Mouse (Mus musculus) gastrocnemius, postnatal 10 days (tissue): ENCODE data around the gene Cand2. TPM values are rescaled to one million over a fixed set of nuclear protein-coding genes. Genes with fewer than 3 reads are reported as not detected.

ENCODE experiments used
- DNase-seq: peaks from one replicate; pipeline ENCODE4 v3.0.0; 2021; ENCODE audit warnings: mixed read lengths
- long read RNA-seq, 2 experiments: library from polyadenylated mRNA; stranded (forward); transcript quantifications; one replicate each; pipeline ENCODE4 v2.0.0; 2021
- total RNA-seq, 2 experiments: library from RNA; stranded (reverse); gene quantifications; 2 replicates each; pipeline ENCODE4 v1.2.3; 2021

The Cand2 gene
- total RNA-seq, result 10 to 100 TPM; 89.1 to 96.7 TPM
- long read RNA-seq, experiment 1, full-length matches to known transcripts, result 157 of 255 reads
- long read RNA-seq, experiment 1, partial matches to known transcripts, result 81 of 255 reads
- long read RNA-seq, experiment 1, other reads (novel, unspliced or antisense), result 17 of 255 reads
- long read RNA-seq, experiment 2, full-length matches to known transcripts, result 128 of 223 reads
- long read RNA-seq, experiment 2, partial matches to known transcripts, result 87 of 223 reads
- long read RNA-seq, experiment 2, other reads (novel, unspliced or antisense), result 8 of 223 reads

GRCm38 (mm10) chr6:115774501-115774921, at the start of gene Cand2:
Gene Cand2, plus strand, starts transcription at chr6:115774538.
- DNase-seq, result peak; percentile 77

- peak; percentile 54 for DNase-seq
These were observed 47.2 kb upstream of the Cand2 start for GRCm38 (mm10) chr6:115727108-115727507.

- no peak for DNase-seq
These were observed 46.8 kb upstream of the Cand2 start for GRCm38 (mm10) chr6:115727570-115727969.

- no peak for DNase-seq
These were observed 43.6 kb upstream of the Cand2 start for GRCm38 (mm10) chr6:115730560-115731342.

GRCm38 (mm10) chr6:115732341-115732928, 41.9 kb upstream of the Cand2 start:
- DNase-seq, result no peak

GRCm38 (mm10) chr6:115734909-115735308, 39.4 kb upstream of the Cand2 start:
- no peak for DNase-seq

- DNase-seq, result no peak
These were observed 35.3 kb upstream of the Cand2 start for GRCm38 (mm10) chr6:115739056-115739455.

GRCm38 (mm10) chr6:115743569-115743968, 30.8 kb upstream of the Cand2 start:
- no peak for DNase-seq

GRCm38 (mm10) chr6:115746326-115746725, 28.0 kb upstream of the Cand2 start:
- DNase-seq, result no peak

GRCm38 (mm10) chr6:115755536-115755935, 18.8 kb upstream of the Cand2 start:
- no peak for DNase-seq

- no peak for DNase-seq
These were observed 15.3 kb upstream of the Cand2 start for GRCm38 (mm10) chr6:115758981-115759435.

- no peak for DNase-seq
These were observed 14.9 kb upstream of the Cand2 start for GRCm38 (mm10) chr6:115759461-115759860.

GRCm38 (mm10) chr6:115760137-115760536, 14.2 kb upstream of the Cand2 start:
- no peak for DNase-seq

- DNase-seq, result no peak
These were observed 13.4 kb upstream of the Cand2 start for GRCm38 (mm10) chr6:115760982-115761381.

GRCm38 (mm10) chr6:115761995-115762756, 12.2 kb upstream of the Cand2 start, which contains the start of gene Tmem40:
Gene Tmem40, minus strand, starts transcription at chr6:115762410.
- no peak for DNase-seq

- peak; percentile 55 for DNase-seq
These were observed 10.2 kb upstream of the Cand2 start for GRCm38 (mm10) chr6:115764179-115764578.

- DNase-seq, result no peak
These were observed 7.0 kb upstream of the Cand2 start for GRCm38 (mm10) chr6:115767357-115767756.

- DNase-seq, result no peak
These were observed 6.1 kb upstream of the Cand2 start for GRCm38 (mm10) chr6:115768207-115768606.

GRCm38 (mm10) chr6:115770059-115770670, 4.2 kb upstream of the Cand2 start:
- DNase-seq, result no peak

- DNase-seq, result no peak
These were observed 3.5 kb upstream of the Cand2 start for GRCm38 (mm10) chr6:115770852-115771251.

- no peak for DNase-seq
These were observed 2.1 kb upstream of the Cand2 start for GRCm38 (mm10) chr6:115772201-115772600.

GRCm38 (mm10) chr6:115772604-115773003, 1.7 kb upstream of the Cand2 start:
- no peak for DNase-seq
